Mouse (Mus musculus) C2C12 (cell line): ENCODE data around the gene Clec4a4.

Experiments
- CEBPB ChIP-seq: IDR thresholded peaks from one replicate; pipeline ENCODE4 v1.6.1; 2011; ENCODE audit warnings: low read depth, mild to moderate bottlenecking, control low read depth, moderate library complexity
- CTCF ChIP-seq: IDR thresholded peaks from one replicate; pipeline ENCODE4 v1.5.1; 2011; ENCODE audit not compliant: control insufficient read depth, insufficient read depth, insufficient read length
- FOSL1 ChIP-seq: IDR thresholded peaks from one replicate; pipeline ENCODE4 v1.8.0; 2011; ENCODE audit warnings: mild to moderate bottlenecking, low read length; ENCODE audit not compliant: poor library complexity, insufficient read depth, severe bottlenecking
- MAX ChIP-seq: IDR thresholded peaks from one replicate; pipeline ENCODE4 v1.6.1; 2011; ENCODE audit warnings: mild to moderate bottlenecking, control low read depth
- MYOD1 ChIP-seq: IDR thresholded peaks from one replicate; pipeline ENCODE4 v1.6.1; 2011; ENCODE audit warnings: low read depth; ENCODE audit not compliant: control insufficient read depth, insufficient read length
- MYOG ChIP-seq: IDR thresholded peaks from one replicate; pipeline ENCODE4 v1.6.1; 2011; ENCODE audit not compliant: control insufficient read depth, insufficient read length; ENCODE audit errors: extremely low read depth
- USF1 ChIP-seq: IDR thresholded peaks from one replicate; pipeline ENCODE4 v1.6.1; 2011; ENCODE audit warnings: low read depth, mild to moderate bottlenecking, control low read depth, moderate library complexity

GRCm38 (mm10) chr6:122969048-122969447 is 21.1 kb upstream of the Clec4a4 start:
- TF ChIP-seq CTCF (no peak), USF1 (no peak), MAX (no peak), MYOD1 (no peak), FOSL1 (no peak), CEBPB (no peak), MYOG (no peak)
